Mouse (Mus musculus) frontal cortex, postnatal 25 days (tissue): ENCODE results near the gene Krtcap3.

Experiments
- DNase-seq, 2 experiments: peaks; one replicate each; pipeline ENCODE4 v3.0.0; 2022; ENCODE audit warnings: low spot score in 2 of 2

Krtcap3 gene

DNA sequence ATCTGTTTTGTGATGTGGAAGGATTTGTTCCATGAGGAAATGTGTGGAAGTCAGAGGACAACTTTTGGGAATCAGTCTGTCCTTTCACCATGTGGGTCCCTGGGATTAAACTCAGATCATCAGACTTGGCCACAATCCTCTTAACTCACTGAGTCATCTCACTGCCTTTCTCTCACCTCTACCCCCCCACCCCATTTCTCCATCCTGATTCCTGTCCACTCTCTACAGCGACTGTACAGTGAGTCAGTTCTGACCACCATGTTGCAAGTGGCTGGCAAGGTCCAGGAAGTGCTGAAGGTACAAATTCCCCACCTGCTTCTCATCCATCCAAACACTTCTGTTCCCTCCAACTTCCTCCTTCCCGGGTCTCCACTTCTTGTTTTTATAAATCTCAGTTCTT lies 47.0 kb downstream of the Krtcap3 start:
- no peak for DNase-seq

DNA sequence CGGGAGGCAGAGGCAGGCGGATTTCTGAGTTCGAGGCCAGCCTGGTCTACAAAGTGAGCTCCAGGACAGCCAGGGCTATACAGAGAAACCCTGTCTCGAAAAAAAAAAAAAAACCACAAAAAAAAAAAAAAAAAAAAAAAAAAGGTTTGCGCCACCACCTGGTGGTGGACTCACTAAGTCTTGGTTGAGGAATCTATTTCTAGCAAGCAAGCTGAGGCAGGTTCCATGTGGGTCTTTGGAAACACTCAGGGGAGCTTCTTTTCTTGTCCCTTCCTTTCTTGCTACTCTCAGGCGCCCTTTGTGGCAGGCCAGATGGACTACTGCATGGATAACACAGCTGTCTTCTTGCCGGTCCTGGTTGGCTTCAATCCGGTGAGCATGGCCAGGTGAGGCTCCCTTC lies 50.4 kb downstream of the Krtcap3 start:
- no peak for DNase-seq
